Mouse (Mus musculus): ENCODE measurements at regions not wholly inside any gene's neighbourhood (a gene's known extent, or its start where the extent isn't known, plus 50 kb on each side); places are given as distances from the start of the nearest gene placed in this dataset.

DNA sequence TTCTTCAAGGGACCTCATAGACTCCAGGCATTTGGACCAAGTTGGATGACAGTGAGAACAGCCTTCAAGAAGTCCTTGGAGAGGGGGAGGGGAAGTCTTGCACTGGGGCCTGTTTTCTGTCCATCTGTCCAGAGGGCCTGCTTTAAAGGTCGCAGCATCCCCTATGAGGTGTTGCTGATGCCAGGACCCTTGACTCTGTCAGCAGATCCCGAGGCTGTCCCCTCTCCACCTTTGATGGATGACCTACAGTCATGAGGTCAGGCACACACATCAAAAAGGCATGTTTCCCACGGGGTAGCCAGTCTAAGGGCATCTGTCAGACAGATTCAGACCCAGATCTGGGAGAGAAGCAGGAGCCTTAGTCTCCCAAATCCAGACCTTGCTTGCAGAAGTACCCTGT lies 183.4 kb upstream of the Gli2 start:
- TF ChIP-seq CTCF (IDR thresholded peaks at IDR 0.05; ENCODE audit: low read depth, low read length), result no peak
- no peak for TF ChIP-seq POLR2A (IDR thresholded peaks at IDR 0.05; ENCODE audit: extremely low read depth, insufficient read depth, low read length)
